Mouse (Mus musculus) bone marrow, adult 2 months (tissue): Measurements from ENCODE around the gene Camk2n2.

Experiments used
- CTCF ChIP-seq: fragments of 200-500 bp; IDR thresholded peaks from 2 replicates; pipeline ENCODE4 v1.5.1; 2011; ENCODE audit warnings: low read length, control low read depth; ENCODE audit not compliant: control insufficient read depth, insufficient read depth
- POLR2A ChIP-seq: fragments of 200-500 bp; IDR thresholded peaks from 2 replicates; pipeline ENCODE4 v1.6.1; 2011; ENCODE audit warnings: low read depth, mild to moderate bottlenecking, control low read depth, low read length, borderline replicate concordance; ENCODE audit not compliant: control insufficient read depth

- TF ChIP-seq CTCF (no peak), POLR2A (no peak)
These were observed 316 bp downstream of the Camk2n2 start for GRCm38 (mm10) chr16:20620751-20621190.
